Mouse (Mus musculus) ES-Bruce4 (cell line): Measurements from ENCODE around the gene Dner. TPM values are rescaled to one million over a fixed set of nuclear protein-coding genes. Genes with fewer than 3 reads are reported as not detected.
A peak's percentile ranks its signal among the peaks of the same experiment; 100 is the strongest.

ENCODE experiments used
- H3K27ac ChIP-seq: 2 replicates; pipeline ENCODE4 v1.5.1; 2012; ENCODE audit warnings: low read length, inconsistent platforms; ENCODE audit not compliant: insufficient read depth
- H3K27me3 ChIP-seq: 2 replicates; pipeline ENCODE4 v1.6.1; 2012; ENCODE audit warnings: mild to moderate bottlenecking, low read length, inconsistent platforms; ENCODE audit not compliant: control insufficient read depth, poor library complexity, insufficient read depth, severe bottlenecking
- H3K36me3 ChIP-seq: 2 replicates; pipeline ENCODE4 v1.6.1; 2012; ENCODE audit warnings: inconsistent platforms, mild to moderate bottlenecking, low read length, moderate library complexity; ENCODE audit not compliant: control insufficient read depth, poor library complexity, insufficient read depth, severe bottlenecking
- H3K4me1 ChIP-seq: one replicate; pipeline ENCODE4 v1.8.1; 2011; ENCODE audit warnings: low read length; ENCODE audit not compliant: control insufficient read depth, insufficient read depth
- H3K4me3 ChIP-seq: 2 replicates; pipeline ENCODE4 v1.5.1; 2011; ENCODE audit warnings: low read depth, mild to moderate bottlenecking, low read length
- H3K9ac ChIP-seq: 2 replicates; pipeline ENCODE4 v1.6.1; 2012; ENCODE audit warnings: low read depth, mild to moderate bottlenecking, inconsistent platforms; ENCODE audit not compliant: poor library complexity, severe bottlenecking
- H3K9me3 ChIP-seq: replicated peaks from 2 replicates; pipeline ENCODE4 v1.6.1; 2012; ENCODE audit warnings: mild to moderate bottlenecking, low read length, inconsistent platforms; ENCODE audit not compliant: control insufficient read depth, poor library complexity, insufficient read depth, severe bottlenecking
- CTCF ChIP-seq: IDR thresholded peaks from one replicate; pipeline ENCODE4 v1.8.1; 2011; ENCODE audit warnings: low read depth, low read length
- EP300 ChIP-seq: IDR thresholded peaks from 2 replicates; pipeline ENCODE4 v1.6.1; 2011; ENCODE audit warnings: low read depth, low read length; ENCODE audit not compliant: insufficient read depth
- POLR2A ChIP-seq: IDR thresholded peaks from one replicate; pipeline ENCODE4 v1.8.1; 2011; ENCODE audit warnings: low read length; ENCODE audit not compliant: insufficient read depth
- polyA plus RNA-seq: library from polyadenylated mRNA; stranded (reverse); fragments of >200 nt; gene quantifications from 2 replicates; pipeline ENCODE4 v1.2.4, GENCODE M21; 2011; ENCODE audit warnings: low read depth; ENCODE audit not compliant: missing spikeins, insufficient read depth, insufficient read length

The Dner gene
- polyA plus RNA-seq, 1 experiment, result 9.5 TPM

DNA sequence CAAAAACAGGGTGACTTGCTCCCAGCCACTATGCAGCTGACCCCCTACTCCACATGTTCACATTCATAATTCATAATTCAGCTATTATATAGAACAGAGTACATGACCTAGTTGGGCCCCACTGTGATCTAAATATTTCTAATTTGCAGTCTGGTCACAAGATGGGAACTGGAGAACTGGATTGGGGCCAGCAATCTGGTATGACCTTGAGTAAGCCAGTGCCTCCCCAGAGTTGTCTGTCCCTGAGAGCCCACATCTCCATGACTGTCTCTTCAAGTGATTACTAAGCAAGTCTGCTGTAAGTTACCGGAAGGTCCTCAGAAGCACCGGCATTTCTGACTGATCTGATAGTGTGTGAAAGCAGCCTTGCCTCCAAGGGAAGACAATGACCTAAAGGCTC lies 49.2 kb downstream of the Dner start:
- Histone ChIP-seq H3K9me3 (no peaks in the 10 kb centered on the region), H3K27ac (no peak overlapping the region), H3K4me1 (no peaks in the 10 kb centered on the region), H3K27me3 (no peaks in the 10 kb centered on the region), H3K36me3 (no peaks in the 10 kb centered on the region), H3K4me3 (no peak overlapping the region), H3K9ac (no peak overlapping the region)
- TF ChIP-seq CTCF (no peak), EP300 (no peak), POLR2A (no peak)

DNA sequence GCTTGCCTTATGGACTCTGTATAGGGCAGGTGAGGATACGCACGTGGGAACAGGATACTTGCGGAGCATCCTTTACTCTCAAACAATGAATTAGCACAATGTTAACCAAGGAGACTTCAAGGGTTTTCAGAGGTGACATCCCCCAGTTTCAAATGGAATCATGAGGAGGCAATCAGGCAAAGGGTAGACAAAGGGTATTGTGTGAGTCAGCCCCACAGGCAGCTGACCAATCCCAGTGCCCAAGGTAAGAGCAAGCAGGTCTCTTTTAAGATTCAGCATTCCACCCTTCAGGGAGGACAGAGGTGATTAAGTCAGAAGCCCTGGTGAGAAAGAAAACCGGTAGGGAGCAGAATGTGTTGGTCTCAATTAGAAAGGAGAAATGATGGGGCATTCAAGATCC lies 55.6 kb downstream of the Dner start:
- Histone ChIP-seq H3K4me3 (no peak overlapping the region), H3K27me3 (no peaks in the 10 kb centered on the region), H3K4me1 (no peaks in the 10 kb centered on the region), H3K9me3 (no peaks in the 10 kb centered on the region), H3K36me3 (no peaks in the 10 kb centered on the region), H3K27ac (no peak overlapping the region), H3K9ac (no peak overlapping the region)
- TF ChIP-seq CTCF (no peak), EP300 (peak; percentile 93)

DNA sequence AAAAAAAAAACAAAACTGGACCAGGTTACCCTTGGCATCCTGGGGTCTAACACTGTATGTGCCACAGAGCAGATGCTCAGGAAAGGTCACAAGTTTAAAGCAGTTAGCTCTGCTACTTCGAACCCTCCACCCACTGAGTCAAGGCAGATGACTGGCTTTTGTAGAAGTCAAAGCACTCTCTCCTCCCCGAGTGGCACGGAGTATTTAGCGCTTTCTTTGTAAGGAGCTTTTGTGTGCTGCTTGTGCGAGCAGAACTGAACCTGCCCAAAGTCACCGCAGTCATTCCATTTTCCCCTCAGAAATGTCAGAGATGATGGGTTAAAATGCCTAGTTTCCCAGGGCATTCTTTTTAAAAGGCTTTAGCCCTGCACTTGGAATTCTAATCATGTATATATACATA lies 59.1 kb downstream of the Dner start:
- Histone ChIP-seq H3K9me3 (no peaks in the 10 kb centered on the region), H3K27ac (peak overlapping the region; percentile 66), H3K36me3 (no peaks in the 10 kb centered on the region), H3K9ac (no peak overlapping the region), H3K27me3 (no peaks in the 10 kb centered on the region), H3K4me1 (no peaks in the 10 kb centered on the region), H3K4me3 (no peak overlapping the region)
- TF ChIP-seq POLR2A (no peak), CTCF (no peak), EP300 (no peak)

DNA sequence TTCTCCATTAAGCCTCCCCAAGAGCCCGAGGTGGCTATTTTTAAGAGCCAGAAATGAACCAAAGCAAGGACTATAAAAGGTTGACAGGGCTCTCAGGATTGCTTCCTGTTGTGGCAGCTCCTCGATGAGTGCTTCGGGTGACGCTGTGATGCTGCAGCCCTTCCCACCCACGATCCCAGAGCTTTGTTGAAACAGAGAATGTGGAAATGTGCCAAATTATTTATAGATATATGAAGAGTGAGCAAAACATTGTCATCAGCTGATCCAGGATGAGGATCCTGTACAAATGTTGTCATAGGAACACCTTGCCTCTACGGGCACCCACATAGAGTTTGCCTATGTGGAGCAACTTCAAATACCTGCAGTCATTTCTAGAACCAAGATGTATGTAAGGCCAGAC lies 67.8 kb downstream of the Dner start:
- TF ChIP-seq EP300 (no peak), POLR2A (no peak), CTCF (no peak)

DNA sequence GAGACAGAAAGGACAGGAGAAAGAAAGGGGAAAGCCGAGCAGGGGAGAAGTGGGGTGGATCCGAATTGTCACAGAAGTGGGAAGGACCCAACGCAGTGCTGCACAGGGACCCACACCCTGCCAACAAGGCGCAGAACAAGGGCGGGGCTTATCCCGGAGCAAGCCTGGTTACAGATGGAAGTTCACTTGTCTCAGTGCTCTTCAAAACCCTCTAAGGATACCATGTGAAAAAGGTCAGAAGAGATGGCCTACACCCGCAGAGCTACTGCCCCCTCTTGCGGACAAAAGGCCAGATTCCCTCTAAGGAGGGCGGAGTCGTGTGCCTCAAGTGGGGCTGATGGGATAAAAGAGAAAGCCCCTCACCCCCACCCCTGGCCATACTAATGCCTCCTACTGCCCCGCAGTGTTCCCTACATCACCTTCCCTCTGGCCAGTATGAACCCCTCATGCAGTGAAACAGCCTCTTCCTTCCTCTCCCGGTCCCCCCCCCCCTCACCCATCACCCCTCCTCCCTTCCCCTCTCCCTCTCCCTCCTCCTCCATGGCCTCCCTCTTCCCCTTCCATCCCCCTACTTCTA lies 73.0 kb downstream of the Dner start:
- Histone ChIP-seq H3K9me3 (no peaks in the 10 kb centered on the region), H3K27me3 (no peaks in the 10 kb centered on the region), H3K36me3 (no peaks in the 10 kb centered on the region), H3K9ac (no peak overlapping the region), H3K4me1 (no peaks in the 10 kb centered on the region), H3K4me3 (peak overlapping the region; percentile 4), H3K27ac (no peak overlapping the region)
- peak; percentile 62 for TF ChIP-seq CTCF
- TF ChIP-seq POLR2A, result no peak

More for the DNA sequence above, 67.8 kb downstream of the Dner start:
- no peaks in the 10 kb centered on the region for H3K9me3 ChIP-seq
- no peak overlapping the region for H3K27ac ChIP-seq
- H3K4me1 ChIP-seq, result peaks cover 2% of the 10 kb centered on the region
- no peaks in the 10 kb centered on the region for H3K36me3 ChIP-seq
- H3K27me3 ChIP-seq, result no peaks in the 10 kb centered on the region
- H3K4me3 ChIP-seq, result no peak overlapping the region
- H3K9ac ChIP-seq, result no peak overlapping the region

GRCm38 (mm10) chr1:84621308-84621707 lies 74.7 kb downstream of the Dner start:
- Histone ChIP-seq H3K4me3 (no peak overlapping the region), H3K27ac (no peak overlapping the region), H3K36me3 (no peaks in the 10 kb centered on the region)

More at GRCm38 (mm10) chr1:84621308-84621707, 74.7 kb downstream of the Dner start:
- no peaks in the 10 kb centered on the region for H3K9me3 ChIP-seq
- H3K4me1 ChIP-seq, result no peaks in the 10 kb centered on the region
- no peak overlapping the region for H3K9ac ChIP-seq
- no peaks in the 10 kb centered on the region for H3K27me3 ChIP-seq
- TF ChIP-seq POLR2A (no peak), EP300 (no peak), CTCF (no peak)
